Mouse (Mus musculus): ENCODE measurements around the gene 9630041A04Rik. TPM values are rescaled to one million over a fixed set of nuclear protein-coding genes. Genes with fewer than 3 reads are reported as not detected.

Gene 9630041A04Rik
- polyA plus RNA-seq, 1 experiment from 2014 or later, result not detected

- H3K27me3 ChIP-seq (ENCODE audit: control insufficient read depth, insufficient read depth, low read length), result no peaks in the 10 kb centered on the region
- no peaks in the 10 kb centered on the region for H3K9me3 ChIP-seq (ENCODE audit: control insufficient read depth, low read length)
- H3K4me2 ChIP-seq (replicated peaks; ENCODE audit: low read depth, low read length), result no peak overlapping the region
- ATAC-seq (ENCODE audit: low FRiP score, low TSS enrichment), result no peak
- H3K4me1 ChIP-seq (ENCODE audit: control insufficient read depth, insufficient read depth, low read length), result no peaks in the 10 kb centered on the region
- no peak overlapping the region for H3K9ac ChIP-seq (ENCODE audit: low read depth, low read length)
- WGBS, result 87% methylated on average over 4 of the region's 4 CpGs
- H3K27ac ChIP-seq (ENCODE audit: low read depth, low read length), result no peak overlapping the region
- no peaks in the 10 kb centered on the region for H3K36me3 ChIP-seq (ENCODE audit: control insufficient read depth, insufficient read depth, low read length)
- H3K4me3 ChIP-seq (ENCODE audit: low read length), result no peak overlapping the region
These were observed 47.9 kb downstream of the 9630041A04Rik start for GRCm38 (mm10) chr9:101909491-101909890.

GRCm38 (mm10) chr9:101911176-101911866, 49.7 kb downstream of the 9630041A04Rik start:
- Histone ChIP-seq H3K27ac (ENCODE audit: low read depth, low read length) (no peak overlapping the region), H3K4me2 (replicated peaks; ENCODE audit: low read depth, low read length) (no peak overlapping the region)
- 67% methylated on average over 9 of the region's 9 CpGs for WGBS

GRCm38 (mm10) chr9:101915082-101915481, 53.4 kb downstream of the 9630041A04Rik start:
- Histone ChIP-seq H3K9me3 (ENCODE audit: control insufficient read depth, low read length) (no peaks in the 10 kb centered on the region), H3K4me3 (ENCODE audit: low read length) (no peak overlapping the region), H3K4me2 (replicated peaks; ENCODE audit: low read depth, low read length) (no peak overlapping the region), H3K36me3 (ENCODE audit: control insufficient read depth, insufficient read depth, low read length) (no peaks in the 10 kb centered on the region), H3K9ac (ENCODE audit: low read depth, low read length) (no peak overlapping the region), H3K4me1 (ENCODE audit: control insufficient read depth, insufficient read depth, low read length) (no peaks in the 10 kb centered on the region), H3K27me3 (ENCODE audit: control insufficient read depth, insufficient read depth, low read length) (no peaks in the 10 kb centered on the region), H3K27ac (ENCODE audit: low read depth, low read length) (no peak overlapping the region)
- 92% methylated on average over 2 of the region's 2 CpGs for WGBS
- no peak for ATAC-seq (ENCODE audit: low FRiP score, low TSS enrichment)

More at GRCm38 (mm10) chr9:101911176-101911866, 49.7 kb downstream of the 9630041A04Rik start:
- Histone ChIP-seq H3K4me3 (ENCODE audit: low read length) (no peak overlapping the region), H3K9ac (ENCODE audit: low read depth, low read length) (no peak overlapping the region), H3K27me3 (ENCODE audit: control insufficient read depth, insufficient read depth, low read length) (no peaks in the 10 kb centered on the region), H3K4me1 (ENCODE audit: control insufficient read depth, insufficient read depth, low read length) (no peaks in the 10 kb centered on the region), H3K36me3 (ENCODE audit: control insufficient read depth, insufficient read depth, low read length) (no peaks in the 10 kb centered on the region), H3K9me3 (ENCODE audit: control insufficient read depth, low read length) (no peaks in the 10 kb centered on the region)
- ATAC-seq (ENCODE audit: low FRiP score, low TSS enrichment), result no peak

GRCm38 (mm10) chr9:101918771-101919170, 57.1 kb downstream of the 9630041A04Rik start:
- Histone ChIP-seq H3K4me2 (replicated peaks; ENCODE audit: low read depth, low read length) (no peak overlapping the region), H3K4me3 (ENCODE audit: low read length) (no peak overlapping the region), H3K36me3 (ENCODE audit: control insufficient read depth, insufficient read depth, low read length) (no peaks in the 10 kb centered on the region), H3K27me3 (ENCODE audit: control insufficient read depth, insufficient read depth, low read length) (no peaks in the 10 kb centered on the region), H3K9me3 (ENCODE audit: control insufficient read depth, low read length) (no peaks in the 10 kb centered on the region), H3K27ac (ENCODE audit: low read depth, low read length) (no peak overlapping the region), H3K4me1 (ENCODE audit: control insufficient read depth, insufficient read depth, low read length) (no peaks in the 10 kb centered on the region), H3K9ac (ENCODE audit: low read depth, low read length) (no peak overlapping the region)
- ATAC-seq (ENCODE audit: low FRiP score, low TSS enrichment), result no peak
- WGBS, result 72% methylated on average over 4 of the region's 4 CpGs

- Histone ChIP-seq H3K9me3 (ENCODE audit: control insufficient read depth, low read length) (no peaks in the 10 kb centered on the region), H3K36me3 (ENCODE audit: control insufficient read depth, insufficient read depth, low read length) (no peaks in the 10 kb centered on the region), H3K27me3 (ENCODE audit: control insufficient read depth, insufficient read depth, low read length) (no peaks in the 10 kb centered on the region), H3K9ac (ENCODE audit: low read depth, low read length) (no peak overlapping the region), H3K4me1 (ENCODE audit: control insufficient read depth, insufficient read depth, low read length) (no peaks in the 10 kb centered on the region), H3K4me3 (ENCODE audit: low read length) (no peak overlapping the region), H3K27ac (ENCODE audit: low read depth, low read length) (no peak overlapping the region), H3K4me2 (replicated peaks; ENCODE audit: low read depth, low read length) (no peak overlapping the region)
- ATAC-seq (ENCODE audit: low FRiP score, low TSS enrichment), result no peak
- WGBS, result 84% methylated on average over 5 of the region's 5 CpGs
These were observed 57.7 kb downstream of the 9630041A04Rik start for GRCm38 (mm10) chr9:101919324-101919723.

- Histone ChIP-seq H3K9me3 (ENCODE audit: control insufficient read depth, low read length) (no peaks in the 10 kb centered on the region), H3K36me3 (ENCODE audit: control insufficient read depth, insufficient read depth, low read length) (no peaks in the 10 kb centered on the region), H3K27me3 (ENCODE audit: control insufficient read depth, insufficient read depth, low read length) (no peaks in the 10 kb centered on the region), H3K4me3 (ENCODE audit: low read length) (no peak overlapping the region), H3K9ac (ENCODE audit: low read depth, low read length) (no peak overlapping the region), H3K27ac (ENCODE audit: low read depth, low read length) (no peak overlapping the region), H3K4me2 (replicated peaks; ENCODE audit: low read depth, low read length) (no peak overlapping the region), H3K4me1 (ENCODE audit: control insufficient read depth, insufficient read depth, low read length) (no peaks in the 10 kb centered on the region)
- no peak for ATAC-seq (ENCODE audit: low FRiP score, low TSS enrichment)
- WGBS, result 78% methylated on average over 4 of the region's 4 CpGs
These were observed 61.2 kb downstream of the 9630041A04Rik start for GRCm38 (mm10) chr9:101922846-101923245.

GRCm38 (mm10) chr9:101924829-101925228, 63.2 kb downstream of the 9630041A04Rik start:
- no peak overlapping the region for H3K4me2 ChIP-seq (replicated peaks; ENCODE audit: low read depth, low read length)
- H3K4me3 ChIP-seq (ENCODE audit: low read length), result no peak overlapping the region
- H3K27ac ChIP-seq (ENCODE audit: low read depth, low read length), result no peak overlapping the region
- H3K4me1 ChIP-seq (ENCODE audit: control insufficient read depth, insufficient read depth, low read length), result no peaks in the 10 kb centered on the region
- no peak for ATAC-seq (ENCODE audit: low FRiP score, low TSS enrichment)
- H3K27me3 ChIP-seq (ENCODE audit: control insufficient read depth, insufficient read depth, low read length), result no peaks in the 10 kb centered on the region
- WGBS, result 48% methylated on average over 4 of the region's 4 CpGs
- no peaks in the 10 kb centered on the region for H3K9me3 ChIP-seq (ENCODE audit: control insufficient read depth, low read length)
- no peaks in the 10 kb centered on the region for H3K36me3 ChIP-seq (ENCODE audit: control insufficient read depth, insufficient read depth, low read length)
- no peak overlapping the region for H3K9ac ChIP-seq (ENCODE audit: low read depth, low read length)

GRCm38 (mm10) chr9:101933946-101934573, 72.4 kb downstream of the 9630041A04Rik start:
- WGBS, result 58% methylated on average over 8 of the region's 8 CpGs

GRCm38 (mm10) chr9:101934887-101935286, 73.2 kb downstream of the 9630041A04Rik start:
- H3K27ac ChIP-seq (ENCODE audit: low read depth, low read length), result no peak overlapping the region
- no peaks in the 10 kb centered on the region for H3K4me1 ChIP-seq (ENCODE audit: control insufficient read depth, insufficient read depth, low read length)
- H3K9ac ChIP-seq (ENCODE audit: low read depth, low read length), result no peak overlapping the region
- WGBS, result 85% methylated on average over 8 of the region's 8 CpGs
- H3K27me3 ChIP-seq (ENCODE audit: control insufficient read depth, insufficient read depth, low read length), result no peaks in the 10 kb centered on the region
- H3K36me3 ChIP-seq (ENCODE audit: control insufficient read depth, insufficient read depth, low read length), result no peaks in the 10 kb centered on the region
- H3K4me2 ChIP-seq (replicated peaks; ENCODE audit: low read depth, low read length), result no peak overlapping the region
- no peak overlapping the region for H3K4me3 ChIP-seq (ENCODE audit: low read length)
- no peak for ATAC-seq (ENCODE audit: low FRiP score, low TSS enrichment)
- no peaks in the 10 kb centered on the region for H3K9me3 ChIP-seq (ENCODE audit: control insufficient read depth, low read length)

More at GRCm38 (mm10) chr9:101933946-101934573, 72.4 kb downstream of the 9630041A04Rik start:
- H3K27ac ChIP-seq (ENCODE audit: low read depth, low read length), result no peak overlapping the region
- H3K9me3 ChIP-seq (ENCODE audit: control insufficient read depth, low read length), result no peaks in the 10 kb centered on the region
- no peak overlapping the region for H3K9ac ChIP-seq (ENCODE audit: low read depth, low read length)
- no peaks in the 10 kb centered on the region for H3K36me3 ChIP-seq (ENCODE audit: control insufficient read depth, insufficient read depth, low read length)
- H3K27me3 ChIP-seq (ENCODE audit: control insufficient read depth, insufficient read depth, low read length), result no peaks in the 10 kb centered on the region
- H3K4me2 ChIP-seq (replicated peaks; ENCODE audit: low read depth, low read length), result no peak overlapping the region
- H3K4me3 ChIP-seq (ENCODE audit: low read length), result no peak overlapping the region
- no peaks in the 10 kb centered on the region for H3K4me1 ChIP-seq (ENCODE audit: control insufficient read depth, insufficient read depth, low read length)
- ATAC-seq (ENCODE audit: low FRiP score, low TSS enrichment), result no peak

Data from kidney, embryonic 14.5 days (tissue).